Mouse (Mus musculus) brain, embryonic 14.5 days (tissue): ENCODE results near the gene Rac3.

Experiments used
- CTCF ChIP-seq: fragments of 200-500 bp; IDR thresholded peaks from 2 replicates; pipeline ENCODE4 v1.5.1; 2012; ENCODE audit warnings: inconsistent platforms, mild to moderate bottlenecking, moderate library complexity, borderline replicate concordance; ENCODE audit not compliant: insufficient read depth, insufficient read length; ENCODE audit errors: extremely low read depth
- POLR2A ChIP-seq: fragments of 200-500 bp; IDR thresholded peaks from 2 replicates; pipeline ENCODE4 v1.6.1; 2012; ENCODE audit warnings: mild to moderate bottlenecking, inconsistent platforms, borderline replicate concordance; ENCODE audit not compliant: poor library complexity, insufficient read depth, insufficient read length, severe bottlenecking; ENCODE audit errors: extremely low read depth

DNA sequence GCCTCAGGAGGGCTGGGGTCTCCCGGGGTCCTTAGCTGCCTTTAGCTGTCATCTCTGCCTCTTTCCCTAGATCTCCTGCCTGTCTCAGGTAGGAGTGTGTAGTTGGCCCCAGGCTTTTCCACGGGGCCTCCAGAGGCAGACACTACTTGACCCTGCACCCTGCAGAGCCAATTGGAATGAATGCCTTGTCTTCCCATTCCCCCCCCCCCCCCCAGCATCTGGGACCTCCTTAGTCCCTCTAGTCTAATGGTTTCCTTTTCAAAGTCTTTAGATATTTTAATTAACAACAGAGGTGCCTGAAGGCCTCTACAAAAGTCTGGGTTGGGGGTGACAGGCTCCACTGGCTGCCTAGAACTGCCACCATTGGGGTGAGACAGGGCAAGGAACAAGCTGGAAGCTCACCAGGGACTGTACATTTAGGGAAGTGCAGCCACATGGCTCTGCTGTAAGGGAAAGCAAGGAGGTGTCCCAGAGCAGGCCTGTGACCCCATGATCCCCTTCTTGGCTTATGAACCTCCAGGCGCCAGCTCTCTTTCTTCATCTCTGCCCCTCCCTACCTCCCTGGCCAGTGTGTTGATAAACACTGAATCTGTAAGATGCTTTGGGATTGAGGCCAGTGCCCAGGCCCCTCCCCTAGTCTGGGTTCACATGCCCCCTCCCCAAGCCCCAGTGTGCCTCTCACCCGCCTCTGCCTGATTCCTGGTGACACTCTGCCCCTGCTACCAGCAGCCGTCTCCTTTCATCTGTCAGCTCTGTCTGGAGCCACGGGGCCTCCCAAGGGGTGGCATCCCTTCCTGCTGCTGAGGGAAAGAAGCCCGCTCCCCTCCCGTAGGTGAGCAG, 16.6 kb upstream of the Rac3 start:
- TF ChIP-seq CTCF, result no peak
- TF ChIP-seq POLR2A, result no peak
